Mouse (Mus musculus): ENCODE results near the gene Soga1.

The Soga1 gene

GRCm38 (mm10) chr2:157035371-157035770 is 43.7 kb downstream of the Soga1 start:
- no peak for DNase-seq

- DNase-seq = peak; percentile 79 to 85
Measured at GRCm38 (mm10) chr2:157030804-157031203, 48.2 kb downstream of the Soga1 start.

- no peak for DNase-seq
Measured at GRCm38 (mm10) chr2:157028261-157028660, 50.8 kb downstream of the Soga1 start.

- DNase-seq = no peak
Measured at GRCm38 (mm10) chr2:157027106-157028008, 51.7 kb downstream of the Soga1 start.

- no peak for DNase-seq
Measured at GRCm38 (mm10) chr2:157021156-157021555, 57.9 kb downstream of the Soga1 start.

- DNase-seq = no peak
Measured at GRCm38 (mm10) chr2:157019228-157019627, 59.8 kb downstream of the Soga1 start.

- DNase-seq = no peak
Measured at GRCm38 (mm10) chr2:157016529-157017270, 62.4 kb downstream of the Soga1 start.

GRCm38 (mm10) chr2:157012341-157012740 is 66.7 kb downstream of the Soga1 start:
- DNase-seq = no peak

GRCm38 (mm10) chr2:157010634-157011310 is 68.3 kb downstream of the Soga1 start:
- no peak for DNase-seq

- peak in 1 of 2 experiments; percentile 44 for DNase-seq
Measured at GRCm38 (mm10) chr2:157010121-157010520, 68.9 kb downstream of the Soga1 start.

GRCm38 (mm10) chr2:157008509-157008908 is 70.5 kb downstream of the Soga1 start:
- DNase-seq = no peak

GRCm38 (mm10) chr2:157007234-157007596 is 71.8 kb downstream of the Soga1 start:
- no peak for DNase-seq

- DNase-seq = peak; percentile 91
Measured at GRCm38 (mm10) chr2:157006511-157007233, 72.4 kb downstream of the Soga1 start, which contains the start of gene Dsn1. Dsn1 (minus strand) TSS chr2:157007154.

- no peak for DNase-seq
Measured at GRCm38 (mm10) chr2:157002321-157002720, 76.7 kb downstream of the Soga1 start.

- DNase-seq = no peak
Measured at GRCm38 (mm10) chr2:156998263-156998662, 80.8 kb downstream of the Soga1 start.

- DNase-seq = peak; percentile 40 to 49
Measured at GRCm38 (mm10) chr2:156996576-156996975, 82.5 kb downstream of the Soga1 start.

GRCm38 (mm10) chr2:156991470-156992319 is 87.4 kb downstream of the Soga1 start, which contains the start of gene Ndrg3:
Ndrg3 (minus strand) TSS chr2:156992056.
- peak; percentile 98 to 99 for DNase-seq

GRCm38 (mm10) chr2:156990727-156991431 is 88.2 kb downstream of the Soga1 start:
- no peak for DNase-seq

GRCm38 (mm10) chr2:156987316-156987715 is 91.7 kb downstream of the Soga1 start:
- no peak for DNase-seq

GRCm38 (mm10) chr2:156982864-156983263 is 96.2 kb downstream of the Soga1 start:
- no peak for DNase-seq

- no peak for DNase-seq
Measured at GRCm38 (mm10) chr2:156981291-156981690, 97.8 kb downstream of the Soga1 start.

Measured in lung, postnatal 4 days (tissue).